Mouse (Mus musculus): ENCODE data around the gene Lgals7.

Lgals7 gene

DNA sequence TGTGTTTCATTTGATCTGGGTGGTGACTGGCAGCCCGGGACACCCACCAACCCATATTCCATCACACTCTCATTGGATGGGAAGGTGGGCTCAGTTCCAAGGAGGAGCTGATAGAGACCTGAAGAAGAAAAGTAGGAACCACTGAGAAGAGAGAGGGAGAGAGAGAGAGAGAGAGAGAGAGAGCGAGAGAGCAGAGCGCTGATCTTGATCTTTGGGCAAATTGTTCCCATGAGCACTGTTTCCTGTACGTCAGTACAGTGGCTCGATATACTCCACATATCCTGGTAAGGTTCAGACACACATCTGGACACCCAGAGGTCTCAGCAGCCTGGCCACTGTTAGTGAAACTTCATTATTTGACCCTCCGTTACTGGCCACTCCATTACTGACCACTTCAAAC, at the start of gene Lgals7:
Lgals7 (plus strand) TSS at position 314 of the 400 bp plus-strand sequence.
- DNase-seq (ENCODE audit: low spot score): no peak

GRCm38 (mm10) chr7:28814306-28815034, 49.2 kb upstream of the Lgals7 start:
- no peak for DNase-seq (ENCODE audit: low spot score)

GRCm38 (mm10) chr7:28815230-28815629, 48.4 kb upstream of the Lgals7 start:
- no peak for DNase-seq (ENCODE audit: low spot score)

DNA sequence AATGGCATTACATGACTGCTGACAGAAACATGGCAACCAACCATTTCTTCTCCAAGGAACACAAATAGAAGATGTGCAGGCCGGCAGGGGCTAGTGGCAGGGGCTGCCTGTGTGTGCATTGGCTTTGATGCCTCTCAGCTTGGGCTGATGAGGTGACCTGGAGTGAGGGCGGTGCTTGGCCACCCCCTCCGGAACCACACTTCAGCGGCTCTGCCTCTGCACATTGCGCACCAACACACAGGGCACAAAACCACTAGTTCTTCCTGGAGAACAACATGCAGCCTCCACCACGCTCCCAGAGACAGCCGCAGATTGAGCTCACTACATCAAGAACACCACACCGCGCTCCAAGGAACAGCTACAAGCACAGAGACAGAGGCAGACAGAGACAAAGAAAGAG, 47.5 kb upstream of the Lgals7 start:
- DNase-seq (ENCODE audit: low spot score): no peak

DNA sequence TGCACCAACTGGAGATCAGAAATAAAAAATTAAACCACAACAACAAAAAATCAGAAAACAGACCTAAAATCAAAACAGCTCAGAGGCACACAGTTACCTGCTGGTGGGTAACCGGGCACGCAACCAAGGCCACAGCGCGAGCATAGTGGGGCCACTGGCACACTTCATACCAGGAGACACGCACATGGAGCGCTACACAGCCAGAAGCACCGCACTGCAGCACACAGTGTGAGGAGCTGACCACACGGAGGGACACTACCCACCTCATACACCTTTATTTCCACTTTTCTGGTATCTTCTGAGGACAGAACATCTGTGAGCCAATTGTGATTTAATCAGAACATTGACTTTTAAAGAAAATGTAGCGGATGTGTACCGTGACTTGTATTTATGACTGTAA, 46.7 kb upstream of the Lgals7 start:
- no peak for DNase-seq (ENCODE audit: low spot score)

GRCm38 (mm10) chr7:28817524-28817923, 46.1 kb upstream of the Lgals7 start:
- DNase-seq (ENCODE audit: low spot score): no peak

GRCm38 (mm10) chr7:28817957-28818356, 45.7 kb upstream of the Lgals7 start:
- no peak for DNase-seq (ENCODE audit: low spot score)

- DNase-seq (ENCODE audit: low spot score): no peak
Observed at GRCm38 (mm10) chr7:28818436-28818835, 45.2 kb upstream of the Lgals7 start.

- DNase-seq (ENCODE audit: low spot score): no peak
Observed at GRCm38 (mm10) chr7:28818861-28819452, 44.7 kb upstream of the Lgals7 start.

- no peak for DNase-seq (ENCODE audit: low spot score)
Observed at GRCm38 (mm10) chr7:28819571-28819970, 44.1 kb upstream of the Lgals7 start.

GRCm38 (mm10) chr7:28820358-28821260, 43.0 kb upstream of the Lgals7 start:
- peak; percentile 81 for DNase-seq (ENCODE audit: low spot score)

DNA sequence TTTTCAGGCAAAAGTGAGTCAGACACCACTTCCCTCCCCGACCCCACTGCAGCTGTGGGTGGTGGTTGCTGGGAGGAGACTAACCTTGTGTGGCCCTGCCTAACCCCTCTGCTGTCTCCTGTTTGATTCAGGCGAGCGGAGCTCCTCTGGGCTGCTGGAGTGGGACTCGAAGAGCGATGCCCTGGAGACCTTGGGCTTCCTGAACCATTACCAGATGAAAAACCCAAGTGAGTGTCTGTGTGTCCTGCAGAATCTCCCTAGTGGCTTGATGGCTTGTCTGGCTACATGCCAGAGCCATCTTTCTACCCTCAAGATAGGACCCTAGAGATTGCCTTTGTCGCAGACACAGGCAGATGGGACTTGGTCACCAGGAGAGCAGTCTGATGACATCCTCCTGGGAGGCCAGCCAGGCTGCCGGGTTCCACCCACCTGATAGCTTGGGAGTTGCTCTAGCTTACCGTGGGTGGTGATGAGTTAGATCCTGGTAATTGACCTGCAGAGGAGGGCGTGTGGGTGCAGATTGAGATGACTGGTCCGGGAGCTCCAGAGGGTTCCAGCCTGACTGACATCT, 42.3 kb upstream of the Lgals7 start:
- DNase-seq (ENCODE audit: low spot score): no peak

DNA sequence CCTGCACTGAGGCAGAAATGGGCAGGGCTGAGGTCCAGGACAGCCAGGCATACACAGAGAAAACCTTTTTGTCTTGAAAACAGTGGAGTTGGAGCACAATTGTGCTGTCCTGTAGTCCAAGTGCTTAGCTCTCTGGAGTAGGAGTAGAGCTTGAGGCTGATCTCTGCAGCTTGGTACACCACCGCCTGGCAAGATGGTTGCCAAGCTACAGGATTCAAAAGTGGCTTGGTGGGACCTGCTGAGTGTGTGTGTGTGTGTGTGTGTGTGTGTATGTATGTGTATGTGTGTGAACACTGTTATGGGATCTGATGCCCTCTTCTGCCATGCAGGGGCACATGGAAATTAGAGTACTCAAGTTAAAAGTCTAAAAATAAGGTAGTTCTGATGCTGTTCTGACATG, 41.1 kb upstream of the Lgals7 start:
- DNase-seq (ENCODE audit: low spot score): no peak

- DNase-seq (ENCODE audit: low spot score): no peak
Observed at GRCm38 (mm10) chr7:28822993-28823903, 40.4 kb upstream of the Lgals7 start.

- DNase-seq (ENCODE audit: low spot score): no peak
Observed at GRCm38 (mm10) chr7:28823932-28824331, 39.7 kb upstream of the Lgals7 start.

GRCm38 (mm10) chr7:28824941-28825685, 38.5 kb upstream of the Lgals7 start, which contains the start of gene Ech1:
Ech1 (plus strand) TSS chr7:28825217.
- peak; percentile 97 for DNase-seq (ENCODE audit: low spot score)

DNA sequence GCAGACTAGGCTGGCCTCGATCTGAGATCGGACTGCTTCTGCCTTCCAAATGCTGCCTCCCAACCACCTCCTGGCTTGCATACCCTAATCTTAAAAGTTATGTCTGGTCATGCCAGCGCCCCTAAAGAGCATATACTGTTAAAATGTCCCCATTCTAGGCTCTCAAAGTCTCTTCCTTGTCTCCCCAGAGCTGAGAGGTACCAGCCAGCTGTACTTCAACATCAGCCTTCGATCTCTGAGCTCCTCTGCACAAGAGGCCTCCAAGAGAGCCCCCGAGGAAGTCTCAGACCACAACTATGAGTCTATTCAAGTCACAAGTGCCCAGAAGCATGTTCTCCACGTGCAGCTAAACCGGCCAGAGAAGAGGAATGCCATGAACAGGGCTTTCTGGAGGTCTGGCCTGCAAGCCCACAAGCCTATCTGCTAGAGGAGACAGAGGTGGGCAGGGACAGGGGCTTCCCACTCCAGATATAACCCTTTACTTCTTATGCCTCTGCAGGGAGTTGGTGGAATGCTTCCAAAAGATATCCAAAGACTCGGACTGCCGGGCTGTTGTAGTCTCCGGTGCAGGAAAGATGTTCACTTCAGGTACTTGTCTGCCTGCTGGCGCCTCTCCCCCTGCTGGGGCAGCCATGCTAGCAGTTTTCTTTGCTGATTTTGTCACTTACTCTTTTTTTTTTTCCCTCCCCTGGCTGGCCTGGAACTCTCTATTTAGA, 37.8 kb upstream of the Lgals7 start:
- DNase-seq (ENCODE audit: low spot score): no peak

DNA sequence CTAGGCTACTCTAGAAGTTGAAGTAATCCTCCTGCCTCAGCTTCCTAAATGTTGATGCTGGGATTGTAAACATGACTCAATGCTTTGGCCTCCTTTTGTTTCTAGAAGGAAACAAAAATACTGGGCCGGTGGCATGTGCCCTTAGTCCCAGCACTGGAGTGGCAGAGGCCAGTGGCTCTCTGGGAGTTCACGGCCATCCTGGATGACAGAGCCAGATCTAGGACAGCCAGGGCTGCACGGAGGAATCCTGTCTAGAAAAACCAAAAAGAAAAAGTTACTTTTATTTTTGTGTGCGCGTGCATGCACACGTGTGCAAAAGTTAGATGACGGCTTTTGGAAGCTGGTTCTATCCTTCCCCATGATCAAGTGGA, 37.3 kb upstream of the Lgals7 start:
- no peak for DNase-seq (ENCODE audit: low spot score)

GRCm38 (mm10) chr7:28827338-28827737, 36.3 kb upstream of the Lgals7 start:
- DNase-seq (ENCODE audit: low spot score): no peak

- DNase-seq (ENCODE audit: low spot score): no peak
Observed at GRCm38 (mm10) chr7:28829821-28830220, 33.8 kb upstream of the Lgals7 start.

Data from embryo, embryonic 10.5 days (tissue).